13 mouse cellular contexts compared by ENCODE assay signal in genomic region chr1:164184871-164185223, GRCm38 (mm10). TPM values are rescaled to one million over a fixed set of nuclear protein-coding genes. Genes with fewer than 3 reads are reported as not detected.
A peak's percentile ranks its signal among the peaks of the same experiment; 100 is the strongest.
DNase-seq lines count a peak whose midpoint lies in the region; ATAC-seq and TF ChIP-seq lines count a peak whose summit lies in the region.
"Had no signal": no experiment of that assay in that cellular context is flagged by ENCODE, and none has a peak within 500 bp of the region (broad histone marks: within the 10 kb centered on the region; RNA-seq: fewer than 3 reads in every experiment).

No protein-coding gene starts in this region.

- in situ Hi-C loops in CH12.LX (cut with MboI; ENCODE audit: low pct_ligation_motif_present, low pct_unique_long_range_greater_than_20kb, low sequenced_read_pairs), result no loop called here

- H3K9ac ChIP-seq in forebrain, embryonic 11.5 days (ENCODE audit: low read length), result no peak overlapping the region
- H3K9ac ChIP-seq in intestine, embryonic 15.5 days, result no peak overlapping the region
- H3K9ac ChIP-seq in intestine, embryonic 16.5 days (ENCODE audit: low read depth, low read length), result no peak overlapping the region
- H3K9ac ChIP-seq in CH12.LX (ENCODE audit: insufficient read depth, low read depth), result no peak overlapping the region
- no peak overlapping the region for H3K9ac ChIP-seq in midbrain, embryonic 15.5 days
- H3K9ac ChIP-seq: embryonic facial prominence, embryonic 15.5 days; limb, embryonic 15.5 days; liver, postnatal 0 days had no signal

- dilution Hi-C loops in CH12.LX (cut with MboI; ENCODE audit: extremely low pct_ligation_motif_present, extremely low pct_unique_long_range_greater_than_20kb, low sequenced_read_pairs), result no loop called here

- no peak overlapping the region for H3K4me2 ChIP-seq in forebrain, embryonic 11.5 days (ENCODE audit: low read depth, low read length, severe bottlenecking)
- no peak overlapping the region for H3K4me2 ChIP-seq in intestine, embryonic 15.5 days (replicated peaks)
- H3K4me2 ChIP-seq in intestine, embryonic 16.5 days (ENCODE audit: low read depth, low read length), result no peak overlapping the region
- H3K4me2 ChIP-seq in CH12.LX (ENCODE audit: insufficient read depth, low read depth, poor library complexity, severe bottlenecking), result peak overlapping the region; percentile 15; the same call in 1 of the 2 replicates
- H3K4me2 ChIP-seq in midbrain, embryonic 15.5 days, result no peak overlapping the region

- no peak for TF ChIP-seq POLR2A in CH12.LX (IDR thresholded peaks at IDR 0.05; ENCODE audit: low read depth, low read length)

- WGBS in forebrain, embryonic 11.5 days, result 56% methylated on average over 8 of the region's 8 CpGs
- WGBS in forebrain, embryonic 10.5 days, result 58% methylated on average over 8 of the region's 8 CpGs
- WGBS in intestine, embryonic 15.5 days, result 40% methylated on average over 8 of the region's 8 CpGs
- WGBS in intestine, embryonic 16.5 days, result 39% methylated on average over 8 of the region's 8 CpGs
- WGBS in midbrain, embryonic 15.5 days, result 44% methylated on average over 8 of the region's 8 CpGs

- no peaks in the 10 kb centered on the region for H3K9me3 ChIP-seq in forebrain, embryonic 11.5 days (ENCODE audit: control insufficient read depth, low read length)
- H3K9me3 ChIP-seq in forebrain, embryonic 10.5 days, result no peaks in the 10 kb centered on the region
- no peaks in the 10 kb centered on the region for H3K9me3 ChIP-seq in intestine, embryonic 15.5 days
- no peaks in the 10 kb centered on the region for H3K9me3 ChIP-seq in intestine, embryonic 16.5 days (ENCODE audit: control insufficient read depth, low read length)
- H3K9me3 ChIP-seq in CH12.LX (replicated peaks; ENCODE audit: low read length), result no peaks in the 10 kb centered on the region
- H3K9me3 ChIP-seq in midbrain, embryonic 15.5 days, result no peaks in the 10 kb centered on the region
- H3K9me3 ChIP-seq: embryonic facial prominence, embryonic 15.5 days; G1E; limb, embryonic 15.5 days had no signal

- TF ChIP-seq RAD21 in CH12.LX (IDR thresholded peaks at IDR 0.05; ENCODE audit: low read depth, low read length), result no peak

- peak; percentile 47 for ATAC-seq in forebrain, embryonic 11.5 days (replicated peaks; ENCODE audit: low FRiP score)
- 0 out of 2 replicates have a peak, but pooled peaks have one; percentile 5 for ATAC-seq in intestine, embryonic 15.5 days
- no peak for ATAC-seq in intestine, embryonic 16.5 days
- peak; percentile 49 for ATAC-seq in midbrain, embryonic 15.5 days (replicated peaks)

- no peaks in the 10 kb centered on the region for H3K27me3 ChIP-seq in forebrain, embryonic 11.5 days (ENCODE audit: control insufficient read depth, insufficient read depth, low read length)
- no peaks in the 10 kb centered on the region for H3K27me3 ChIP-seq in forebrain, embryonic 10.5 days (ENCODE audit: poor library complexity, severe bottlenecking)
- H3K27me3 ChIP-seq in intestine, embryonic 15.5 days (replicated peaks), result no peaks in the 10 kb centered on the region
- no peaks in the 10 kb centered on the region for H3K27me3 ChIP-seq in intestine, embryonic 16.5 days (replicated peaks; ENCODE audit: control insufficient read depth, insufficient read depth, low read length)
- peaks cover 8% of the 10 kb centered on the region for H3K27me3 ChIP-seq in CH12.LX (replicated peaks)
- H3K27me3 ChIP-seq in midbrain, embryonic 15.5 days (replicated peaks), result no peaks in the 10 kb centered on the region
- H3K27me3 ChIP-seq: embryonic facial prominence, embryonic 15.5 days; limb, embryonic 15.5 days had no signal

- DNase-seq in forebrain, embryonic 11.5 days (ENCODE audit: low spot score), result no peak
- DNase-seq in forebrain, embryonic 10.5 days (ENCODE audit: extremely low spot score, low spot score), result no peak
- no peak for DNase-seq in CH12.LX (ENCODE audit: extremely low read depth)
- no peak for DNase-seq in spleen, postnatal 4 days (ENCODE audit: low spot score in 2 of 2)
- DNase-seq in MN1 (ENCODE audit: low spot score), result no peak

- H3K27ac ChIP-seq in forebrain, embryonic 11.5 days (ENCODE audit: low read depth, low read length), result no peak overlapping the region
- H3K27ac ChIP-seq in forebrain, embryonic 10.5 days, result no peak overlapping the region
- no peak overlapping the region for H3K27ac ChIP-seq in intestine, embryonic 15.5 days
- no peak overlapping the region for H3K27ac ChIP-seq in intestine, embryonic 16.5 days (ENCODE audit: low read length)
- H3K27ac ChIP-seq in CH12.LX (ENCODE audit: insufficient read depth, low read depth), result no peak overlapping the region
- H3K27ac ChIP-seq in midbrain, embryonic 15.5 days, result no peak overlapping the region
- H3K27ac ChIP-seq: embryonic facial prominence, embryonic 15.5 days; limb, embryonic 15.5 days had no signal

- TF ChIP-seq CTCF in CH12.LX (conservative IDR thresholded peaks at IDR 0.05 in 1 of 2, IDR thresholded peaks at IDR 0.05 in 1 of 2; ENCODE audit: low read depth in 2 of 2, low read length in 2 of 2), result no peak

- no peak overlapping the region for H3K4me3 ChIP-seq in forebrain, embryonic 11.5 days (ENCODE audit: low read depth, low read length)
- H3K4me3 ChIP-seq in forebrain, embryonic 10.5 days, result no peak overlapping the region
- H3K4me3 ChIP-seq in intestine, embryonic 15.5 days (replicated peaks), result no peak overlapping the region
- no peak overlapping the region for H3K4me3 ChIP-seq in intestine, embryonic 16.5 days (ENCODE audit: low read length)
- H3K4me3 ChIP-seq in CH12.LX (replicated peaks in 1 of 3; ENCODE audit: low read depth in 2 of 3, low read length in 2 of 3, poor library complexity in 1 of 3), result no peak overlapping the region
- no peak overlapping the region for H3K4me3 ChIP-seq in midbrain, embryonic 15.5 days
- H3K4me3 ChIP-seq: myocyte had no signal

- TF ChIP-seq EP300 in CH12.LX (IDR thresholded peaks at IDR 0.05; ENCODE audit: low read length), result no peak

- H3K79me2 ChIP-seq in CH12.LX (replicated peaks; ENCODE audit: control insufficient read depth, extremely low read depth, insufficient read depth, poor library complexity, severe bottlenecking), result no peaks in the 10 kb centered on the region

- H3K36me3 ChIP-seq in forebrain, embryonic 11.5 days (ENCODE audit: control insufficient read depth, insufficient read depth, low read length), result no peaks in the 10 kb centered on the region
- no peaks in the 10 kb centered on the region for H3K36me3 ChIP-seq in forebrain, embryonic 10.5 days (replicated peaks)
- H3K36me3 ChIP-seq in intestine, embryonic 15.5 days, result no peaks in the 10 kb centered on the region
- H3K36me3 ChIP-seq in intestine, embryonic 16.5 days (ENCODE audit: control insufficient read depth, insufficient read depth, low read length), result no peaks in the 10 kb centered on the region
- no peaks in the 10 kb centered on the region for H3K36me3 ChIP-seq in CH12.LX (replicated peaks in 1 of 2; ENCODE audit: control insufficient read depth in 1 of 2, insufficient read depth in 1 of 2, low read length in 1 of 2)
- H3K36me3 ChIP-seq in midbrain, embryonic 15.5 days (replicated peaks), result no peaks in the 10 kb centered on the region
- H3K36me3 ChIP-seq: embryonic facial prominence, embryonic 15.5 days; G1E; limb, embryonic 15.5 days had no signal

- no peaks in the 10 kb centered on the region for H3K4me1 ChIP-seq in forebrain, embryonic 11.5 days (replicated peaks; ENCODE audit: control insufficient read depth, insufficient read depth, low read length)
- no peaks in the 10 kb centered on the region; the same call in 1 of the 2 replicates for H3K4me1 ChIP-seq in forebrain, embryonic 10.5 days
- H3K4me1 ChIP-seq in intestine, embryonic 15.5 days (replicated peaks), result no peaks in the 10 kb centered on the region
- H3K4me1 ChIP-seq in intestine, embryonic 16.5 days (ENCODE audit: control insufficient read depth, insufficient read depth, low read length), result 0 out of 2 replicates have a peak, but pooled peaks cover 1% of the 10 kb centered on the region
- H3K4me1 ChIP-seq in CH12.LX (ENCODE audit: control insufficient read depth in 1 of 2, insufficient read depth in 2 of 2), result peaks cover 3 to 13% of the 10 kb centered on the region in 2 experiments; a peak in 3 of 4 replicates
- 0 out of 2 replicates have a peak, but pooled peaks cover 2% of the 10 kb centered on the region for H3K4me1 ChIP-seq in midbrain, embryonic 15.5 days

TF ChIP-seq in CH12.LX, 34 proteins besides CTCF, POLR2A, EP300 and RAD21:
- peak; percentile 65 for TF ChIP-seq ZNF384 (IDR thresholded peaks at IDR 0.05; ENCODE audit: low read depth, low read length)
- TF ChIP-seq JUND (conservative IDR thresholded peaks at IDR 0.05; ENCODE audit: low read depth, low read length), result no peak
- TF ChIP-seq CHD2 (IDR thresholded peaks at IDR 0.05; ENCODE audit: low read length), result no peak
- no peak for TF ChIP-seq ZKSCAN1 (IDR thresholded peaks at IDR 0.05; ENCODE audit: borderline replicate concordance, low read depth, low read length)
TF ChIP-seq in CH12.LX: peak in this region for 1.

RNA-seq across cellular contexts. Expression of gene F5, which starts 33.2 kb away (rescaled TPM):
- polyA plus RNA-seq in forebrain, embryonic 11.5 days (2014; fragmentation: Nextera tagmentation; extraction: Ambion mirVana), result 0.19 and 0.43 TPM in 2 replicates
- polyA plus RNA-seq in forebrain, embryonic 10.5 days (2016; fragmentation: Nextera tagmentation; extraction: Ambion mirVana), result 0.27 and 0.36 TPM in 2 replicates
- polyA plus RNA-seq in intestine, embryonic 15.5 days (2015; fragmentation: Nextera tagmentation; extraction: Ambion mirVana), result 0.43 and 0.44 TPM in 2 replicates
- 0.32 and 0.36 TPM in 2 replicates for polyA plus RNA-seq in intestine, embryonic 16.5 days (2015; fragmentation: Nextera tagmentation; extraction: Ambion mirVana)
- total RNA-seq in CH12.LX (2012; rRNA removed), result under 0.01 TPM in 2 replicates
- total RNA-seq in CH12.LX (2014; rRNA removed), result 0.04 TPM in 1 of 2 replicates, not detected in the other
- 0.12 and 0.19 TPM in 2 replicates for polyA plus RNA-seq in CH12.LX (2012; ENCODE audit: insufficient read length, low read depth)
- 0.13 and 0.14 TPM in 2 replicates for polyA plus RNA-seq in midbrain, embryonic 15.5 days (2015; fragmentation: Nextera tagmentation; extraction: Ambion mirVana)
